Mouse (Mus musculus) kidney, adult 2 months (tissue): ENCODE data around the gene Gckr.

Experiments
- CTCF ChIP-seq: fragments of 200-500 bp; conservative IDR thresholded peaks from 2 replicates; pipeline ENCODE4 v1.5.1; 2011; ENCODE audit warnings: low read depth, mild to moderate bottlenecking, control low read depth, low read length, moderate library complexity, mixed read lengths; ENCODE audit not compliant: insufficient read depth, insufficient read length
- POLR2A ChIP-seq: fragments of 200-500 bp; IDR thresholded peaks from one replicate; pipeline ENCODE4 v1.6.1; 2011; ENCODE audit warnings: low read depth, low read length, control low read depth

DNA sequence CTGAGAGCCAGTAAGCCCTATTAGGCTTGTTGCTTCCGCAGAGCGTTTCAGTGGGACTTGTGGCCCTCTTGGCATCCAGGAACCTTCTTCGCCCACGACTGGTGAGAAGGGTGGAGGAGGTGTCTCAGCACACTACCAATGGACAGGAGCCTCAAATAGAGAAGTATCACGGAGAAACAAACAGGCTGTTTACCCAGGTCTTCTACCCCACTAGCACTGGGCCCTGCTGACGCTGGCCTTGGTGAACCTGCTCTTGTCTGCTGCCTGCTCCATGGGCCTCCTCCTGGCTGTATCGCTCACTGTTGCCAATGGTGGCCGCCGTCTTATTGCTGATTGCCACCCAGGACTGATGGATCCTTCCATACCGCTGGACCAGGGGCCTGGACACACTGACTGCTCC lies 45.1 kb upstream of the Gckr start:
- TF ChIP-seq POLR2A (no peak), CTCF (no peak)
